Mouse (Mus musculus): Measurements from ENCODE around the gene Dusp22.

- no peak for TF ChIP-seq CTCF (IDR thresholded peaks at IDR 0.05; ENCODE audit: insufficient read depth, low read length)
- no peak for TF ChIP-seq POLR2A (IDR thresholded peaks at IDR 0.05; ENCODE audit: borderline replicate concordance, extremely low read depth, low read depth, low read length)
These were observed 91.4 kb downstream of the Dusp22 start for GRCm38 (mm10) chr13:30751304-30751580.

Measured in lung, adult 2 months (tissue).